Mouse (Mus musculus): ENCODE data around the gene Nr1d1.

DNA sequence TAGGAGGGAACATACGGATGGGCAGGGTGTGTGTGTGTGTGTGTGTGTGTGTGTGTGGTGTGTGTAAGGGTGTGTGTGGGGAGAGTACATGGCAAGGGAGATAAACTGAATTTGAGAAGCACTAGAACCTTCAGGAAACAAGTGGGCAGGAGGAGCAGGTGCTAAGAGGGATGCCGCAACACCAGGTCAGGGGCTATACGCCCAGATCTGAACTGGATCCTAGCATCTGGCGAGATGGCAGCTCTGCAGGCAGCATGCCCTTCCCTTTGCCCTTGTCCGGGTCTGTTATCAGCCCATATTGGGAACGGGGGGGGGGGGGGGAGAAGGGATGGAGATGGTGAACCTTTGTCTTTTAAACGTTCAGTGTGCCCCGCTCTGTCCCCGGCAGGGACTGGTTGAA lies 36.2 kb downstream of the Nr1d1 start:
- TF ChIP-seq CTCF (IDR thresholded peaks at IDR 0.05; ENCODE audit: low read depth) (no peak), EP300 (IDR thresholded peaks at IDR 0.05; ENCODE audit: low read depth) (no peak)

All from heart, postnatal 0 days (tissue).